Mouse (Mus musculus): ENCODE data around the gene Jak3. TPM values are rescaled to one million over a fixed set of nuclear protein-coding genes. Genes with fewer than 3 reads are reported as not detected.

Jak3 gene
- polyA plus RNA-seq, 1 experiment: 15.6 TPM

DNA sequence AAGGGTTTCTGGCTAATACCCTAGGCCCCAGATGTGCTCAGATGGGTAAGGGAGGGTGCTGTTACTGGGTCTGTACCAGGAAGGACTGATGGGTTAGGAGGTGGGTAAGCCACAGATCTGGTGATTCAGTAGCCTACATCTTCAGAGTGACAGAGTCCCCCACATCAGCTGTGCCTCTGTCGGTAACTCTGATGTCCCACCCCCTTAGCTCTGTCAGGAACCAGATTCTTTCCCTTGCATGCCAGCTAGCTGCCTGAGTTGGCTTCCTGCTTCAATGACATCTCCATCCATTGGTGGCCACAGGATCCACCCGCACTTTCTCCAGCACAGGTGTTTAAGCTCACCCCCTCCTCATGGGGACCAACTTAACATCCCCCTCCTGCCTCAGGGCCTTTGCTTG, 35.5 kb downstream of the Jak3 start:
- no peak for TF ChIP-seq CTCF (IDR thresholded peaks at IDR 0.05; ENCODE audit: control insufficient read depth, insufficient read depth, low read length)
- no peak for TF ChIP-seq POLR2A (IDR thresholded peaks at IDR 0.05; ENCODE audit: borderline replicate concordance, control insufficient read depth, low read depth, low read length)
- H3K27ac ChIP-seq (ENCODE audit: control insufficient read depth, insufficient read depth, low read depth, low read length, poor library complexity): no peak overlapping the region
- H3K4me1 ChIP-seq (ENCODE audit: control insufficient read depth, insufficient read depth, low read length): no peaks in the 10 kb centered on the region
- H3K4me3 ChIP-seq (replicated peaks; ENCODE audit: control insufficient read depth, low read depth, low read length): no peak overlapping the region
- 84% methylated on average over 2 of the region's 2 CpGs for WGBS

DNA sequence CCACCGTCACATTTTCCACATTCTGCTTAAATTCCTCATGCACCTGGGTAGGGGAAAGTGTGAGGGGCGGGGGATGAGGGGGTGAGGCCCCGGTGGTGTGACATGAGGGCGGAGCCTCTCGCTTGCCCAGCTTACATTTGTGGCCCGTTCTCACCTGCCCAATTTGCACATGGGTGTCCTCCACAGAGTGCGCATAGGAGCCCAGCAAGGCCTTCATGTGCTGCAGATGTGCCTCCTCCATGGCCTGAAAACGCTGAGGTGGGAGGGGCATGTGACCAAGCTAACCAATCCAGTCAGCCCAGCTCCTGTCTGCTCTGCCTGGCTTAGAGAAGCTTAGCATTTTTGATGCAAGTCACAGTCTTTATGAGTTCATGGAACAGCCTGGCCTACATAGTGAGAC, 39.4 kb downstream of the Jak3 start:
- H3K4me1 ChIP-seq (ENCODE audit: control insufficient read depth, insufficient read depth, low read length): peaks cover 3% of the 10 kb centered on the region
- 80% methylated on average over 8 of the region's 8 CpGs for WGBS
- TF ChIP-seq CTCF (IDR thresholded peaks at IDR 0.05; ENCODE audit: control insufficient read depth, insufficient read depth, low read length) (no peak), POLR2A (IDR thresholded peaks at IDR 0.05; ENCODE audit: borderline replicate concordance, control insufficient read depth, low read depth, low read length) (no peak)
- no peak overlapping the region for H3K4me3 ChIP-seq (replicated peaks; ENCODE audit: control insufficient read depth, low read depth, low read length)
- H3K27ac ChIP-seq (ENCODE audit: control insufficient read depth, insufficient read depth, low read depth, low read length, poor library complexity): no peak overlapping the region

GRCm38 (mm10) chr8:71716561-71717053, 40.5 kb downstream of the Jak3 start:
- WGBS: 91% methylated on average over 13 of the region's 13 CpGs
- H3K4me3 ChIP-seq (replicated peaks; ENCODE audit: control insufficient read depth, low read depth, low read length): no peak overlapping the region
- H3K27ac ChIP-seq (ENCODE audit: control insufficient read depth, insufficient read depth, low read depth, low read length, poor library complexity): no peak overlapping the region
- H3K4me1 ChIP-seq (ENCODE audit: control insufficient read depth, insufficient read depth, low read length): peaks cover 4% of the 10 kb centered on the region
- TF ChIP-seq POLR2A (IDR thresholded peaks at IDR 0.05; ENCODE audit: borderline replicate concordance, control insufficient read depth, low read depth, low read length): no peak
- TF ChIP-seq CTCF (IDR thresholded peaks at IDR 0.05; ENCODE audit: control insufficient read depth, insufficient read depth, low read length): no peak

DNA sequence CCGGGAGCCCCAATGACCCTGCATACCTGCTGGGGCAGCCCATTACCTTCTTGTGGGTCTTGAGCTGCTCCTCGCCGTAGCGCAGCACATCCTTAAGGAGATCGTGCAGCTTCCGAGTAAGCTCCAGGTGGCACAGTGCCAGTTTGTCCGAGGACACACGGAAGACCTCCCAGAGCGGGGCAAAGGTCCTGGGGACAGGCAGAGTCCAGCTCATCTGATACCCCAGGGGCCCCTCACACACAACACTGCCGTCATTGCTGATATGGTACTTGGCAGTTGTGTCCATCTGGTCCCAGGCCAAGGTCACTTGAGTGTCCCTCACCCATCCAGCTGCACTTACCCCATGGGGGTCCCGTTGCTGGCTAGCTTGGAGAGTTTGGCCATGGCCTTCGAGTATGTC, 41.0 kb downstream of the Jak3 start:
- TF ChIP-seq POLR2A (IDR thresholded peaks at IDR 0.05; ENCODE audit: borderline replicate concordance, control insufficient read depth, low read depth, low read length) (no peak), CTCF (IDR thresholded peaks at IDR 0.05; ENCODE audit: control insufficient read depth, insufficient read depth, low read length) (no peak)
- no peak overlapping the region for H3K4me3 ChIP-seq (replicated peaks; ENCODE audit: control insufficient read depth, low read depth, low read length)
- no peak overlapping the region for H3K27ac ChIP-seq (ENCODE audit: control insufficient read depth, insufficient read depth, low read depth, low read length, poor library complexity)
- peaks cover 4% of the 10 kb centered on the region for H3K4me1 ChIP-seq (ENCODE audit: control insufficient read depth, insufficient read depth, low read length)
- 96% methylated on average over 12 of the region's 12 CpGs for WGBS

DNA sequence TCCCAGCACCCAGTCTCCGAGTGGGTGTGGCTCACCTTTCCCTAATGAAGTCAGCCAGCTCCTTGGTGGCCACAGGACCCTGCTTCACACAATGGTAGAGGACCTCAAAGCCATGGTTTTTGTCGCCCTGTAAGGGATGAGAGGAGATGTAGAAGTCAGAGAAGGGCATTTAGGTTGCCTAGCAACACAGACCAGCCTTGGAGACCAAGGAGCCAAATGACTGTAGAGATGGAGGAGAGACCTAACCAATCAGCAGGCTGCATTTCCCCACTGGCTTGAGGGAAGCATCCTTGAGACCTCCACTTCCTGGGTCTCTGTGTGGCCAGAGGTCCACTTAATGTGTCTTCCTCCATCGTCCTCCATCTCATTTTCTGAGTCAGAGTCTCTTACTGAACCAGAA, 42.2 kb downstream of the Jak3 start:
- H3K4me1 ChIP-seq (ENCODE audit: control insufficient read depth, insufficient read depth, low read length): peaks cover 6% of the 10 kb centered on the region
- no peak overlapping the region for H3K27ac ChIP-seq (ENCODE audit: control insufficient read depth, insufficient read depth, low read depth, low read length, poor library complexity)
- 76% methylated on average over 3 of the region's 3 CpGs for WGBS
- H3K4me3 ChIP-seq (replicated peaks; ENCODE audit: control insufficient read depth, low read depth, low read length): no peak overlapping the region
- TF ChIP-seq POLR2A (IDR thresholded peaks at IDR 0.05; ENCODE audit: borderline replicate concordance, control insufficient read depth, low read depth, low read length) (no peak), CTCF (IDR thresholded peaks at IDR 0.05; ENCODE audit: control insufficient read depth, insufficient read depth, low read length) (no peak)

- no peak for TF ChIP-seq CTCF (IDR thresholded peaks at IDR 0.05; ENCODE audit: control insufficient read depth, insufficient read depth, low read length)
- TF ChIP-seq POLR2A (IDR thresholded peaks at IDR 0.05; ENCODE audit: borderline replicate concordance, control insufficient read depth, low read depth, low read length): peak; percentile 35; the same call in 1 of the 2 replicates
- 57% methylated on average over 4 of the region's 4 CpGs for WGBS
- H3K27ac ChIP-seq (ENCODE audit: control insufficient read depth, insufficient read depth, low read depth, low read length, poor library complexity): peak overlapping the region; percentile 76
- H3K4me3 ChIP-seq (replicated peaks; ENCODE audit: control insufficient read depth, low read depth, low read length): no peak overlapping the region
- H3K4me1 ChIP-seq (ENCODE audit: control insufficient read depth, insufficient read depth, low read length): peaks cover 9% of the 10 kb centered on the region
These were observed 43.1 kb downstream of the Jak3 start for GRCm38 (mm10) chr8:71719218-71719617.

DNA sequence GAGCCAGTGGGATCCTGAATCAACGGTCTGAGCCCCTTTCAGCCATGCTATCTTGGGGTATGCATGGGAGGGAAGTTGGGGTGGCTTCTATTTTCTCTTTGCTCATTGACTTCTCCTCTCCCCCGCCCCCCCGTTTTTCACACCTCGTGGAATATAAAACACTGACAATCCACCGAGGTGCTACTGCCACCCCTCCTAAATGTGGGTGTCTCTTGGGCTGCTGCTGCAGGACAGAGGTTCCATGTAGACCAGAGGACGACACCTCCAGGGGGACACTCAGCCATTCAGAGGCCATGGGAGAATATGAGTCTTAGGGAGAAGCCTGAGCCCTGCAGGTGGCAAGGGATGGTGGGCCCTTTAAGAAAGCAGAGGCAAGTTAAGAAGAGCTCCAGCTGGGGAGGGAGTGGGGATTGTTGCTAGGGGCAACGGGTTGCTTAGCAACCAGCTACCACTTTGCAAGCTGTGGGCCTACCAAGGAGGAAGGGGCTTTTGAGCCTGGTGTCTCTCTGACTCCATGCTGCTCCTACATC, 43.9 kb downstream of the Jak3 start:
- TF ChIP-seq CTCF (IDR thresholded peaks at IDR 0.05; ENCODE audit: control insufficient read depth, insufficient read depth, low read length) (no peak), POLR2A (IDR thresholded peaks at IDR 0.05; ENCODE audit: borderline replicate concordance, control insufficient read depth, low read depth, low read length) (no peak)
- peaks cover 11% of the 10 kb centered on the region for H3K4me1 ChIP-seq (ENCODE audit: control insufficient read depth, insufficient read depth, low read length)
- WGBS: 69% methylated on average over 7 of the region's 7 CpGs
- H3K4me3 ChIP-seq (replicated peaks; ENCODE audit: control insufficient read depth, low read depth, low read length): no peak overlapping the region
- peak overlapping the region; percentile 76 for H3K27ac ChIP-seq (ENCODE audit: control insufficient read depth, insufficient read depth, low read depth, low read length, poor library complexity)

DNA sequence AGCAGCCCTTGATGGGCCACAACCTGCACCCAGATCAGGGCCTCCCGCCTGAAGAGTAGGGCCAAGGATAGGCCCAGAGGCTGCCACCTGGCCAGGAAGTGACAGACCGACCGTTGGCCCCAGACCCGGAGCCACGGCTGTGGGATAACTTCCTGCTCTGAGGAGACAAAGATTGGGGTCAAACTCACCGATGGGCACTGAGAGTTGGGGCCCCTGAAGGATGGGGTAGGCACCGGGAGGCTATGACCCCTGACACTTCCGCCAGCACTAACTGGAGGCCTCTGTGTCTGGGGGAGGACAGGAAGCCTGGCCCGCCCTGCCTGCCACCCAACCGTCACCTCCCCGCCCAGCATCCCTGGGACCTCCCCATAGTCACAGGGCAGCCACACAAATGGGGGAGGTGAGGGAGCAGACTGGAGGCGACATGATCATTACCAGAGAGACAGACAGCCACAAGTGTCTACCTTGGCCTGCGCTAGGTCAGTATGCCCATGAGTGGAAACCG, 47.0 kb downstream of the Jak3 start:
- TF ChIP-seq CTCF (IDR thresholded peaks at IDR 0.05; ENCODE audit: control insufficient read depth, insufficient read depth, low read length): no peak
- TF ChIP-seq POLR2A (IDR thresholded peaks at IDR 0.05; ENCODE audit: borderline replicate concordance, control insufficient read depth, low read depth, low read length): peak; percentile 89; the same call in 1 of the 2 replicates
- Histone ChIP-seq H3K27ac (ENCODE audit: control insufficient read depth, insufficient read depth, low read depth, low read length, poor library complexity) (peak overlapping the region; percentile 84), H3K4me1 (ENCODE audit: control insufficient read depth, insufficient read depth, low read length) (peaks cover 12% of the 10 kb centered on the region), H3K4me3 (replicated peaks; ENCODE audit: control insufficient read depth, low read depth, low read length) (peak overlapping the region; percentile 76)
- 2% methylated on average over 14 of the region's 14 CpGs for WGBS

All from bone marrow, adult 2 months (tissue).